Mouse (Mus musculus) myocyte (in vitro differentiated cells): ENCODE data around the gene Plekhg4. TPM values are rescaled to one million over a fixed set of nuclear protein-coding genes. Genes with fewer than 3 reads are reported as not detected.

Experiments
- H3K27me3 ChIP-seq: one replicate; pipeline ENCODE4 v1.6.1; 2011; ENCODE audit not compliant: control insufficient read depth, insufficient read depth, insufficient read length
- H3K36me3 ChIP-seq: one replicate; pipeline ENCODE4 v1.6.1; 2011; ENCODE audit not compliant: control insufficient read depth, insufficient read depth
- H3K4me2 ChIP-seq: one replicate; pipeline ENCODE4 v1.6.1; 2011; ENCODE audit warnings: low read depth, control low read depth
- H3K4me3 ChIP-seq: one replicate; pipeline ENCODE4 v1.5.1; 2011; ENCODE audit warnings: mild to moderate bottlenecking, control low read depth, moderate library complexity
- H3K79me2 ChIP-seq: one replicate; pipeline ENCODE4 v1.6.1; 2011; ENCODE audit not compliant: control insufficient read depth, insufficient read depth
- H3ac ChIP-seq: one replicate; pipeline ENCODE4 v1.6.1; 2011; ENCODE audit not compliant: control insufficient read depth, insufficient read length
- CEBPB ChIP-seq: IDR thresholded peaks from 2 replicates; pipeline ENCODE4 v1.6.1; 2011; ENCODE audit warnings: mild to moderate bottlenecking, moderate library complexity; ENCODE audit not compliant: poor library complexity, insufficient read depth, severe bottlenecking
- E2F4 ChIP-seq: IDR thresholded peaks from one replicate; pipeline ENCODE4 v1.6.1; 2011; ENCODE audit warnings: mild to moderate bottlenecking, control low read depth, moderate library complexity; ENCODE audit not compliant: insufficient read depth
- MAX ChIP-seq: IDR thresholded peaks from one replicate; pipeline ENCODE4 v1.6.1; 2011; ENCODE audit warnings: low read depth, mild to moderate bottlenecking, control low read depth
- MYOD1 ChIP-seq, 3 experiments: IDR thresholded peaks; one replicate each; pipeline ENCODE4 v1.6.1; 2011; ENCODE audit warnings: control low read depth in 2 of 3, low read depth in 2 of 3, mild to moderate bottlenecking in 2 of 3, moderate library complexity in 1 of 3; ENCODE audit not compliant: insufficient read length in 2 of 3, control insufficient read depth in 1 of 3
- MYOG ChIP-seq, 3 experiments: IDR thresholded peaks; one replicate each; pipeline ENCODE4 v1.6.1; 2011; ENCODE audit warnings: control low read depth in 2 of 3, low read depth in 2 of 3, mild to moderate bottlenecking in 2 of 3; ENCODE audit not compliant: insufficient read length in 2 of 3, control insufficient read depth in 1 of 3, insufficient read depth in 1 of 3
- POLR2A ChIP-seq: IDR thresholded peaks from one replicate; pipeline ENCODE4 v1.6.1; 2011; ENCODE audit warnings: low read depth, mild to moderate bottlenecking, control low read depth, moderate library complexity; ENCODE audit not compliant: insufficient read length
- POLR2AphosphoS2 ChIP-seq: IDR thresholded peaks from one replicate; pipeline ENCODE4 v1.6.1; 2011; ENCODE audit warnings: low read depth, control low read depth; ENCODE audit not compliant: insufficient read length
- REST ChIP-seq: IDR thresholded peaks from one replicate; pipeline ENCODE4 v1.6.1; 2011; ENCODE audit warnings: mild to moderate bottlenecking, control low read depth, moderate library complexity; ENCODE audit not compliant: insufficient read depth, insufficient read length
- SRF ChIP-seq: IDR thresholded peaks from one replicate; pipeline ENCODE4 v1.6.1; 2011; ENCODE audit warnings: low read depth; ENCODE audit not compliant: control insufficient read depth, insufficient read length
- TCF12 ChIP-seq: IDR thresholded peaks from one replicate; pipeline ENCODE4 v1.6.1; 2011; ENCODE audit warnings: mild to moderate bottlenecking, control low read depth; ENCODE audit not compliant: poor library complexity, insufficient read depth, severe bottlenecking
- TCF3 ChIP-seq: IDR thresholded peaks from one replicate; pipeline ENCODE4 v1.6.1; 2011; ENCODE audit warnings: low read depth, control low read depth; ENCODE audit not compliant: insufficient read length
- USF1 ChIP-seq: IDR thresholded peaks from one replicate; pipeline ENCODE4 v1.6.1; 2011; ENCODE audit warnings: low read depth, mild to moderate bottlenecking, control low read depth, moderate library complexity
- polyA plus RNA-seq: library from polyadenylated mRNA; unstranded; fragments of >200 nt; fragmentation: generic; extraction: Trizol; gene quantifications from one replicate; pipeline ENCODE4 v1.2.1, GENCODE M21; 2012; ENCODE audit warnings: missing spikeins

Gene Plekhg4
- polyA plus RNA-seq, 1 experiment: 1.0 TPM

GRCm38 (mm10) chr8:105339886-105340635, 33.0 kb upstream of the Plekhg4 start:
- Histone ChIP-seq H3K79me2 (peaks cover 50% of the 10 kb centered on the region), H3ac (no peak overlapping the region), H3K27me3 (no peaks in the 10 kb centered on the region), H3K4me3 (no peak overlapping the region), H3K36me3 (peaks cover 40% of the 10 kb centered on the region), H3K4me2 (no peak overlapping the region)
- TF ChIP-seq E2F4: no peak

- no peak for TF ChIP-seq POLR2AphosphoS2
- no peak for TF ChIP-seq REST
- no peak for TF ChIP-seq CEBPB
- TF ChIP-seq SRF: no peak
- no peak for TF ChIP-seq MYOG (IDR thresholded peaks at IDR 0.05; ENCODE audit: control insufficient read depth in 1 of 3, insufficient read depth in 1 of 3, insufficient read length in 2 of 3, low read depth in 2 of 3)
- TF ChIP-seq TCF3: no peak
- no peak for TF ChIP-seq E2F4
- no peak for TF ChIP-seq MAX
- Histone ChIP-seq H3K4me2 (no peak overlapping the region), H3K4me3 (no peak overlapping the region), H3ac (no peak overlapping the region), H3K36me3 (peaks cover 31% of the 10 kb centered on the region), H3K27me3 (no peaks in the 10 kb centered on the region), H3K79me2 (peaks cover 55% of the 10 kb centered on the region)
These were observed 31.7 kb upstream of the Plekhg4 start for GRCm38 (mm10) chr8:105341399-105341798.

- Histone ChIP-seq H3K4me2 (no peak overlapping the region), H3ac (no peak overlapping the region), H3K27me3 (no peaks in the 10 kb centered on the region), H3K79me2 (peaks cover 66% of the 10 kb centered on the region), H3K36me3 (peaks cover 17% of the 10 kb centered on the region), H3K4me3 (no peak overlapping the region)
- TF ChIP-seq E2F4 (no peak), MAX (no peak), TCF3 (no peak), REST (no peak)
These were observed 30.3 kb upstream of the Plekhg4 start for GRCm38 (mm10) chr8:105342768-105343167.

- H3K79me2 ChIP-seq: peaks cover 72% of the 10 kb centered on the region
- H3K27me3 ChIP-seq: no peaks in the 10 kb centered on the region
- peak overlapping the region; percentile 92 for H3K4me2 ChIP-seq
- H3ac ChIP-seq: no peak overlapping the region
- H3K36me3 ChIP-seq: peaks cover 9% of the 10 kb centered on the region
- TF ChIP-seq POLR2AphosphoS2: no peak
- H3K4me3 ChIP-seq: peak overlapping the region; percentile 94
These were observed 29.1 kb upstream of the Plekhg4 start for GRCm38 (mm10) chr8:105343791-105344574.

- peak overlapping the region; percentile 92 for H3K4me2 ChIP-seq
- peaks cover 68% of the 10 kb centered on the region for H3K79me2 ChIP-seq
- H3ac ChIP-seq: no peak overlapping the region
- H3K27me3 ChIP-seq: no peaks in the 10 kb centered on the region
- peaks cover 9% of the 10 kb centered on the region for H3K36me3 ChIP-seq
- H3K4me3 ChIP-seq: peak overlapping the region; percentile 94
- no peak for TF ChIP-seq MAX
- no peak for TF ChIP-seq TCF3
- TF ChIP-seq USF1: no peak
- peak; percentile 23 for TF ChIP-seq POLR2A
- no peak for TF ChIP-seq SRF
- TF ChIP-seq POLR2AphosphoS2: no peak
- TF ChIP-seq MYOD1 (IDR thresholded peaks at IDR 0.05; ENCODE audit: control insufficient read depth in 1 of 3, insufficient read length in 2 of 3, low read depth in 2 of 3): peak in 1 of 3 experiments; percentile 25
- TF ChIP-seq CEBPB: peak; percentile 83; the same call in 1 of the 2 replicates
- no peak for TF ChIP-seq MYOG (IDR thresholded peaks at IDR 0.05; ENCODE audit: control insufficient read depth in 1 of 3, insufficient read depth in 1 of 3, insufficient read length in 2 of 3, low read depth in 2 of 3)
- no peak for TF ChIP-seq TCF12
- TF ChIP-seq E2F4: no peak
- TF ChIP-seq REST: no peak
These were observed 27.8 kb upstream of the Plekhg4 start for GRCm38 (mm10) chr8:105345061-105345975.
